Mouse (Mus musculus) kidney, postnatal 36 days (tissue): ENCODE data around the gene Kcnk12.

Source experiments
- DNase-seq, 2 experiments: peaks; one replicate each; pipeline ENCODE4 v3.0.0; 2021 to 2022; ENCODE audit warnings: mixed read lengths in 2 of 2

The Kcnk12 gene

DNA sequence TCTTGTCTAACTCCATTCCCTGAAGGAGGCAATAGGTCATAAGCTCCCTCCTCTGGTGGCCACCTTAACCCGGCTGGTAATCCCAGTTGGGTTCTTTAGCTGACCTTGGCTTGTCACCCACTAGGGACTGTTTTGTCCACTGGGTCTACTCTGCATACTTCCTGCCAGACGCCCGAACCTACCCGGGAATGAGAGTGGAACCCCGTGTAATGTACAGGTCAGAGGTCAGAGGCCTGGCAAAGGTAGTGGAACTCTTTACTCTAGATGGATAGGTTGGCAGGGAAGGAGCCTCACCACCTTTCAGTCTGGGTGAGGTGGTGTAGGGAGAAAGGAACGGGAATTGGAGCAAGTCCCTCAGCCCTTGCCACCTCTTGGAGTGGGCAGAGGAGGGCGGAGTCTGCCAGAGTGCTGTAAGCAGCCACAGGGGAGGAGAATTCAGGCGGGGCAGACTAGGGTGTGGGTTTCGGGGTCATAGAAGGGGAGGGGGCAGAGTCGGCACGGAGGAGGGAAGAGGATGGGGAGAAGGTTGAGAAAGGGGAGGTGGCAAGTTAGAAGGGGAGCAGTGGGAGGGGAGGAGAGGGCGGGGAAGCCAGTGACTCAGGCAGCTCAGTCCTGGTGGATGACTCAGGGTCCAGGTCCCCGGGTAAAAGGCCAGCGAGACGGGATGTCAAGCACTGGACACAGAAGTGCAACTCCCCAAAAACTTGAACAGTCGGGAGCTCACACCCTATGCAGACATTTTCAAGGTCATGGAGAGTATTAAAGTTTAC is 98.6 kb downstream of the Kcnk12 start:
- no peak for DNase-seq

DNA sequence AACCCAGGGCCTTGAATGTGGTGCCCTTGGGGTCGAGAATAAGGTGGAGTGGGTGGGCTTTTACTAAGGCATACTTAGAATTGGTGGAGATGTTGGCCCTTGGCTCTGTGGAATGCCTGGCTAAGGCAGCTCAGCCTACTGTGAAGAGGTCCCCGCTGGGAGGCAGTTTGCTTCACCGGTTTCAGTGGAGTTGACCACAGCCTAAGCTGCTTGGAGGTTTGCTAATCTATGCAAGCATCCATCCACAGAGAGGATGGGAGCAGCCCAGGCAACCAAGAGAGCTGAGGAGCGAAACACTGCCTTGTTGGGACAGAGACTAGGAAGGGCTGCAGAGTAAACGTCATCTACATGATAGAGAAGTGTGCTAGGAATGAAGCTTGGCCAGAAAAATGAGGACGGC is 101.0 kb downstream of the Kcnk12 start:
- DNase-seq = no peak

DNA sequence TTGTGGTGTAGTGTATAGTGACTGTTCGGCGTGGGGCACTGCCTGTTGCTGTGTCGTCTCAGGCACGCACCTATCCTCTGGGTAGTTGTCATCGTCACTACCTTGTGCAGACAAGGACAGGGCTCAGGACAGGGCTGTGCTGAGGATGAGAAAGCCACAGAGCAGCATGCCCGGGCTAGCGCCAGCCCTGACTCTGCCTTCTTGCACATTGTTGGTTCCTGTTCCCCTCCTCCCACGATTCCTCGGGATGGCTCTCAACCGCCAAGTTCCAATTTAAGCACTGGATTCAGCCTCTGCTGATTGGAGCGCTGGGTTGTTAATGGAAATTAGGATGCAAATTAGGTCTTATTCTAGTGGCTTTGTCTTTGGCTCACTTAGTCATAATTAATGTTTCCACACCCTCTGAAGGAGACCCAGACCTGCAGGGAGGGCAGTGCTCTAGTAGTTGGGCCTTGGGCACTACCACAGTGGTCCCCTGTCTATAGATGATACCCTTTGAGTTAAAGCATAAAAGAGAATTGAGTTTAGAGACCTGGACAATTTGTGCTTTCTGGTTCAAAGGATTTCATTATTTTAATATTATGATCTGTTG is 101.8 kb downstream of the Kcnk12 start:
- no peak for DNase-seq
